Mouse (Mus musculus) forebrain, embryonic 12.5 days (tissue): ENCODE results near the gene Plbd1. TPM values are rescaled to one million over a fixed set of nuclear protein-coding genes. Genes with fewer than 3 reads are reported as not detected.

Experiments used
- ATAC-seq: fragments of 200-750 bp; cut with Nextera tagmentation; 2 replicates; pipeline ENCODE4 v1.8.0; 2017; ENCODE audit warnings: moderate TSS enrichment; ENCODE audit not compliant: low FRiP score
- H3K27ac ChIP-seq: fragments of 300-500 bp; sonication (generic); 2 replicates; pipeline ENCODE4 v1.5.1; 2016; ENCODE audit warnings: mild to moderate bottlenecking
- H3K27me3 ChIP-seq: fragments of 300-500 bp; sonication (generic); 2 replicates; pipeline ENCODE4 v1.6.1; 2016; ENCODE audit warnings: mild to moderate bottlenecking
- H3K36me3 ChIP-seq: fragments of 300-500 bp; sonication (generic); replicated peaks from 2 replicates; pipeline ENCODE4 v1.6.1; 2016; ENCODE audit warnings: mild to moderate bottlenecking
- H3K4me1 ChIP-seq: fragments of 300-500 bp; sonication (generic); 2 replicates; pipeline ENCODE4 v1.6.1; 2016
- H3K4me2 ChIP-seq: fragments of 300-500 bp; sonication (generic); 2 replicates; pipeline ENCODE4 v1.6.1; 2016; ENCODE audit warnings: mild to moderate bottlenecking, moderate library complexity
- H3K4me3 ChIP-seq: fragments of 300-500 bp; sonication (generic); replicated peaks from 2 replicates; pipeline ENCODE4 v1.5.1; 2016; ENCODE audit warnings: mild to moderate bottlenecking
- H3K9ac ChIP-seq: fragments of 300-500 bp; sonication (generic); 2 replicates; pipeline ENCODE4 v1.6.1; 2016; ENCODE audit warnings: mild to moderate bottlenecking
- H3K9me3 ChIP-seq: fragments of 300-500 bp; sonication (generic); 2 replicates; pipeline ENCODE4 v1.6.1; 2016
- WGBS: fragments of 180-500 bp; shearing (Covaris S2); methylation state at CpG from one replicate; pipeline ENCODE4 v1.1.7; 2016; 5-methylcytosine and 5-hydroxymethylcytosine counted together
- polyA plus RNA-seq: library from polyadenylated mRNA; unstranded; fragments of >200 nt; fragmentation: Nextera tagmentation; extraction: Ambion mirVana; gene quantifications from 2 replicates; pipeline ENCODE4 v1.2.1, GENCODE M21; 2016

The Plbd1 gene
- polyA plus RNA-seq, 1 experiment from 2014 or later, result 1.0 TPM

DNA sequence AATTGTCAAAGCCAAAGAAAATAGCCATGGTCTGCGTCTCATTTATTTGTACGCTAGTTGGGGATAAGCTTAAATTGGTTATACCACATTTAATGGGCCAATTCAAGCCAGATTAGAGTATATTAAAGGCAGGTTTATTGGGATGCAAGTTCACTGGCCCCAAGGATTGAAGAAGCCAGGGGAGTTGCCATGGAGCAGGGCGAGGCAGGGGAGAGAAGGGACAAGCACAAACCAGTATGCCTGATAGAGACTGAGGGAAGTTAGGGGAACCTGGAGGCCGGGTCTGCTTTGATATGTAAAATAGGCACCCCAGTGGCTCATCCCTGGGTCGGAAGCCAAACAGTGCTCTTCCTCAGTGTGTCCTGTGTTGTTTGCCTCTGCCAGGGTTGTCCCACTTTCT lies 7.5 kb upstream of the Plbd1 start:
- no peak overlapping the region for H3K27ac ChIP-seq
- H3K9me3 ChIP-seq, result no peaks in the 10 kb centered on the region
- 0 out of 2 replicates have a peak, but pooled peaks cover 3% of the 10 kb centered on the region for H3K27me3 ChIP-seq
- H3K9ac ChIP-seq, result no peak overlapping the region
- no peaks in the 10 kb centered on the region for H3K36me3 ChIP-seq
- no peak overlapping the region for H3K4me3 ChIP-seq
- no peaks in the 10 kb centered on the region for H3K4me1 ChIP-seq
- H3K4me2 ChIP-seq, result no peak overlapping the region
- ATAC-seq, result no peak
- 41% methylated on average over 5 of the region's 5 CpGs for WGBS

DNA sequence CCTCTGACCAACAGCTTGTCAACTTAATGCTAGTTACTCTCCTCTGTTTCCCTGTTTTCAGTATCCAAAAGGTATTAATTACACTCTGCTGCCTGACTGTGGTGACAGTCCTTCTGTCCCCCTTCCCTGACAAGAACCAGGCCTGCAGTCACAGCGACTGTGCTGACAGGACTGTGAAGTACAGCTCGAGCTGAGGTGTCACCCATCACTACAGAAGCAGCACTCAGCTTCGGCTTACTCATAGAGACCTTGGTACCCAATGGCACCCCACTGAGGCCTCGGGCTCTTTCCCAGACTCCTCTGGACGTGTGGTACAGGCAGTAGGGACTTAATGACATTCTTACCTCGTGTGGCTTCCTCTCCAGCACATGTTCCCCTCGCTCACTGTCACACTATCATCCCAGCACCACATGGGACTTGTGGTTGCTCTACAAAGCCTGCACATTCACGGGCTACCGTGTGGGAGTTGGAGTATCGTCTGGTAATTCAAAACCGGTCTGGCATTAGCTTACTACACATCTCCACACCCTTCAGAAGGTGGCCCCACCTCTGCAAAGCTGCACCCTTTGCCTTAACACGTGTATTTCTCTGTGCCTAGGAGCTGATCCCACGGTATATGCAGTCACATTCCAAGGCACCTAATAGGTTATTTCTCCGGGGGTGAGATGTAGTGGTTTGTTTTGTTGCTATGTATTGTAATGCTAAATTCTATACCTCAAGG lies 6.7 kb upstream of the Plbd1 start:
- no peak overlapping the region for H3K9ac ChIP-seq
- H3K4me1 ChIP-seq, result no peaks in the 10 kb centered on the region
- no peak overlapping the region for H3K27ac ChIP-seq
- no peak overlapping the region for H3K4me3 ChIP-seq
- H3K27me3 ChIP-seq, result peaks cover 8% of the 10 kb centered on the region; the same call in 1 of the 2 replicates
- ATAC-seq, result no peak
- H3K9me3 ChIP-seq, result no peaks in the 10 kb centered on the region
- H3K36me3 ChIP-seq, result no peaks in the 10 kb centered on the region
- no peak overlapping the region for H3K4me2 ChIP-seq
- WGBS, result 67% methylated on average over 14 of the region's 14 CpGs

DNA sequence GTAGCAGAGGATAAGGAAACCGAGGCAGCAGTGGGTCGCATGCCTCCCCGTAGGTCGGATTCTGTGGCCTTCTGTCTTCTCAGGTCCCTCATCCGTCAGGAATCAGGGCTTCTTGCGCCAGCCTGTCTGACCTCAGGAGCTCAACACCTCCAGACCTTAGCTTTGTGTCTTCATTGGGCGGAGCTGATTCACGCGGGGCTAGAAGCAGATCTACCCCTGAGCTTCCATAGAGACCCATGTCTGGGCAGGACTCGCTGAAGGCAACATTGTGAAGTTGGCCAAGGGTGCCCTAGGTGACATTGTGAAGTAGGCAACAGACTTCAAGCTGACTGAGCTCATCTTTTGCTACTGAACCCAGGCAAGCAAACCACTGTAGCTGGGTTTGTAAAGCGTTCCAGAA lies 335 bp upstream of the Plbd1 start:
- Histone ChIP-seq H3K4me1 (peaks cover 7% of the 10 kb centered on the region), H3K36me3 (no peaks in the 10 kb centered on the region), H3K4me3 (peak overlapping the region; percentile 36; the same call in 1 of the 2 replicates), H3K9ac (0 out of 2 replicates have a peak overlapping the region, but pooled peaks have one; percentile 29), H3K27ac (no peak overlapping the region), H3K27me3 (peaks cover 41% of the 10 kb centered on the region), H3K9me3 (no peaks in the 10 kb centered on the region), H3K4me2 (peak overlapping the region; percentile 63)
- WGBS, result 16% methylated on average over 11 of the region's 11 CpGs
- no peak for ATAC-seq

DNA sequence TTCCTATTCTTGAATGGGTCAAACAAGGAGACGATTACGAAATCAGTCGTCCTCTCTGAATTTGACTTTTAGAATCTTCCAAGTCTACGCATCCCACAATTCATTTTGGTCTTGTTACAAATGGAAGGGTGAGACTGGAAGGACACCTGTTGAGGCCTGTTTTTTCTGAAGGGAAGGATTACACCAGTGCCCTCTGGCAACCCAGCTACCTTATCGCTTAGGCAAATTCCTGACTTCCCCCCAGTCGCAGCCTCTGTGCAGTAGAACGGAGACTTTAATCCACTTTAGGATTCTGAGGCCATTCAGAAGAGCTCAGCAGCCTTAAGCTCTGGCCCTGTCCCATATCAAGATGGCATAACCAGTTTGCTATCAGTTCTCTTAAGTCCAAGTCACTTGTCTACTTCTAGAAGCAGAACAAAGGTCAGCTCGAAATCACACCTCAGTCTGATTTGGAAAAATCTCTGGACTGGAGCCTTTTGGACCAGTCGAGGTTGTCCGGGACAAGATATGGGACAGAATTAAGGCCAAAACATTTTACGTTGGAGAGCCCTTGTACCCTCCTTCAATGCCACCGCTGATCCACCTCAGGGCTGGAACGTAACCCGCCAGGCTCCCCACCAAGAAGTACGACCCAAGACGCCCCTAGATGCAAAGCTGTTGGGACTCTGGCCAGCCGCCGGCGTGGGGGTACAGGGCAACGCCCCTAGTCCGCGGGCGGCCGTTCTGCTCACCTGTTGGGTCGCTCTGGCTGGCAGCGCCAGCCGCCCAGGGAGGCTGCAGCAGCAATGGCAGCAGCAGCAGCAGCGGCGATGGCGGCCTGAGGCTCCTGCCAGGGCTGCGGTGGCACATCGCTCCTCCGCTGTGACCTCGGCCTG lies 660 bp downstream of the Plbd1 start:
- Histone ChIP-seq H3K27me3 (peaks cover 41% of the 10 kb centered on the region), H3K27ac (no peak overlapping the region), H3K36me3 (no peaks in the 10 kb centered on the region), H3K4me1 (peaks cover 7% of the 10 kb centered on the region), H3K9me3 (no peaks in the 10 kb centered on the region), H3K4me3 (peak overlapping the region; percentile 36), H3K9ac (peak overlapping the region; percentile 29; the same call in 1 of the 2 replicates), H3K4me2 (peak overlapping the region; percentile 63)
- WGBS, result 13% methylated on average over 34 of the region's 34 CpGs
- ATAC-seq, result no peak

DNA sequence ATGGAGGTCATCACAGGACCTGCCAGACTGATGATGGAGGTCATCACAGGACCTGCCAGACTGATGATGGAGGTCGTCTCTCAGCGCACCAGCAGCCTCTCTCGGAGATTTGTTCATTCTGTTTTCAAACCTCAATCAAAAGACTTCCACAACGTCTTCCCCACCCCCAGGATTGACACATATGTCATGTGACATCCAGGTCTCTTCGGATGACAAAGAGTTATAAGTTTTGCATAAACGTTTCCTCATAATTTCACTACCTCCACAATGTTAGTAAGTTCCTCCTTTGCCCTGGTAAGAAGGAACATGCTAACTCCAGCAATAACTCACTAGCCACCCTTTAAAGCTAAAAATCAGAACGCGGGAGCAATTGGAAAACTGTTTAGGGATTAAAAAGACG lies 2.5 kb downstream of the Plbd1 start:
- WGBS, result 94% methylated on average over 9 of the region's 9 CpGs
- Histone ChIP-seq H3K27me3 (peaks cover 38% of the 10 kb centered on the region), H3K9me3 (no peaks in the 10 kb centered on the region), H3K4me1 (peaks cover 7% of the 10 kb centered on the region), H3K27ac (no peak overlapping the region), H3K4me2 (no peak overlapping the region), H3K36me3 (no peaks in the 10 kb centered on the region), H3K4me3 (no peak overlapping the region), H3K9ac (no peak overlapping the region)
- ATAC-seq, result no peak

DNA sequence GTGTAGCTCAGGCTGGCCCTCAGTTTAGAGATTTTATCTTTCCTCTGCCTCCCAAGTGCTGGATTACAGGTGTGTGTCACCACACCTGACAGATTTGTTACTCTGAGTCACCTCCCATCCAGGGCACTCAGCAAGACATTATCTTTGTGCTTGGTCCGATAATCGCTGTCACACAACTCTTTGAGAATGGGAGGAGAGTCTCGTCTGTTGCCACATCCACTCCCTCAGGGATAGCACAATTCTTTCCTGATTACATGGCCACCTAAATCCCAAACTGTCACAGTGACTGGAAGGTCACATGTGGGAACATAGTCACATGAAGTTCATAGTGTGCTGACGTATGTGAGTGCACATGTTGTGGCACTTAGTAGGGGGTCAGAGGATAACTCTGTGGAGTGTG lies 3.4 kb downstream of the Plbd1 start:
- Histone ChIP-seq H3K9me3 (no peaks in the 10 kb centered on the region), H3K4me1 (peaks cover 7% of the 10 kb centered on the region), H3K27me3 (peaks cover 33% of the 10 kb centered on the region), H3K4me3 (no peak overlapping the region), H3K36me3 (no peaks in the 10 kb centered on the region), H3K9ac (no peak overlapping the region), H3K4me2 (no peak overlapping the region), H3K27ac (no peak overlapping the region)
- no peak for ATAC-seq
- 84% methylated on average over 4 of the region's 4 CpGs for WGBS

DNA sequence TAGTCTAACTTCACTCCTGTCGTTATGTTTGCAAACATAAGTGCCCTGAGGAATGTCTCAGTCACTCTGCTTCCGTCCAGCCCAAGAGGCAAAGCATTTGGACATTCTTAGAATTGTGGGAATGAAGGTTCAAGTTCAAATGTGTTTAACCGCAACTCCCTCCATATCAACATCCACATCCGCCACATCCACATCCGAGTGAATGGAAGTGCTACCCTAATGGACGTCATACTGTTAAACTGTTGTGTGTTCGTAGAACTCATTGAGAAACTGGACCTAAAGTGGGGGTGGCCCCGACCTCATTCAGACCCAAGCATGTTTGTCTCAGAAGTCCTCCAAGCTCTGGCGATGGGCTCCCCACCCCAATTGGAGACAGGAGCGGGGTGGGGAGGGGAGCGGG lies 5.9 kb downstream of the Plbd1 start:
- no peak overlapping the region for H3K4me3 ChIP-seq
- ATAC-seq, result no peak
- H3K27ac ChIP-seq, result no peak overlapping the region
- H3K27me3 ChIP-seq, result peaks cover 12% of the 10 kb centered on the region
- H3K4me1 ChIP-seq, result no peaks in the 10 kb centered on the region
- H3K4me2 ChIP-seq, result no peak overlapping the region
- H3K9me3 ChIP-seq, result no peaks in the 10 kb centered on the region
- 75% methylated on average over 11 of the region's 11 CpGs for WGBS
- no peaks in the 10 kb centered on the region for H3K36me3 ChIP-seq
- no peak overlapping the region for H3K9ac ChIP-seq

DNA sequence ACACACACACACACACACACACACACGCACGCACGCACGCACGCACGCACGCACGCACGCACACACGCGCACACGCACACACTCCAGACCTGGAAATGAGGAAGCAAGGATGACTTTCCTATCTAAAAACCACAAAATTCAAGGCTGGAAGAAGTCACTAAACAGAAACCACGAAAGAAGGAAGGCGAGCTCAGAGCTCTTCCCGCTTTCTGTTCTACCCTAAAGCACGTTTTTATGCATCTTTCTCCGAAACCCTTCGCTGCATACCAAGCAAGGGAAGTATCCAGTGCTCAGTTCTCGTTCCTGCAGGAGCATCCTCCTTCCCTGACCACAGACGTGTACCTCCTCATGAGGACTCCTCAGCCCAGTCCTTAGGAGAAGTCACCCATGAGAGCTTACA lies 7.3 kb downstream of the Plbd1 start:
- H3K4me3 ChIP-seq, result no peak overlapping the region
- H3K9me3 ChIP-seq, result no peaks in the 10 kb centered on the region
- H3K4me1 ChIP-seq, result no peaks in the 10 kb centered on the region
- H3K9ac ChIP-seq, result no peak overlapping the region
- H3K27me3 ChIP-seq, result no peaks in the 10 kb centered on the region
- ATAC-seq, result no peak
- no peak overlapping the region for H3K4me2 ChIP-seq
- no peaks in the 10 kb centered on the region for H3K36me3 ChIP-seq
- H3K27ac ChIP-seq, result no peak overlapping the region
- WGBS, result 88% methylated on average over 20 of the region's 20 CpGs

DNA sequence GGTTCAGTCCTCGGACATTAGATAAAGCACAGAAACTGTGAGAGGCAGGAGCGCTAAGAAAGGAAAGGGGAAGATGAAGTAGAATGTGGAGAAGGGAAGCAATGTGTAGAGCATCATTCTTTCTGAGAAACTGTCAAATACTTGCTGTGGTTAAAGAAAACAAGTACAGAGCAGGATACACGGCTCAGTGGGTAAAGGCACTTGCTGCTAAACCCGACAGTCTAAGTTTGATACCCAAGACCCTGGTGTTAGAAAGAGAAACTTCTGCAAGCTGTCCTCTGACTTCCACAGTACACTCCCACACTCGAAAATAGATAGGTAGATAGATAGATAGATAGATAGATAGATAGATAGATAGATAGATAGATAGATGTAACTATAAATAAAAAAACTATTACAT lies 8.4 kb downstream of the Plbd1 start:
- WGBS, result 72% methylated on average over 5 of the region's 5 CpGs
- Histone ChIP-seq H3K4me3 (no peak overlapping the region), H3K4me1 (no peaks in the 10 kb centered on the region), H3K27ac (no peak overlapping the region), H3K36me3 (no peaks in the 10 kb centered on the region), H3K9ac (no peak overlapping the region), H3K9me3 (no peaks in the 10 kb centered on the region), H3K4me2 (no peak overlapping the region), H3K27me3 (no peaks in the 10 kb centered on the region)
- ATAC-seq, result no peak

DNA sequence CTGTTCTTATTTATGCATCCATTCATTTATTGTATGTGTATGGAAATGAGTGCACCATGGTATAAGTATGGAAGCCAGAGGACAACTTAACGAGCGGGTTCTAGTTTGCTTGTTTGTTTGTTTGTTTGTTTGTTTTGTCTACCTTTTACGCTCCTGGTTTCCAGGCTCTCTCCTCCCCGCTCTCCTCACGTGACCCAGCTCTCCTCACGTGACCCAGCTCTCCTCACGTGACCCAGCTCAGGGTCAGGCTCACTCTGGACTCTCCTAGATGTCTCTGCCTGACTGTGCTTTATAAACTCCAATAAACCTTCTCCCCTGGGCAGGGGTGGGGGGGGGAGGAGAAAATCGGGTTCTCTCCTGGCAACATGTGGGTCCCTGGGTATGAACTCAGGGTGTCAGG lies 11.1 kb downstream of the Plbd1 start:
- H3K4me2 ChIP-seq, result no peak overlapping the region
- 87% methylated on average over 8 of the region's 8 CpGs for WGBS
- no peaks in the 10 kb centered on the region for H3K9me3 ChIP-seq
- no peak for ATAC-seq
- H3K4me1 ChIP-seq, result peaks cover 6% of the 10 kb centered on the region; the same call in 1 of the 2 replicates
- H3K27me3 ChIP-seq, result no peaks in the 10 kb centered on the region
- H3K4me3 ChIP-seq, result no peak overlapping the region
- H3K36me3 ChIP-seq, result no peaks in the 10 kb centered on the region
- H3K27ac ChIP-seq, result no peak overlapping the region
- no peak overlapping the region for H3K9ac ChIP-seq

DNA sequence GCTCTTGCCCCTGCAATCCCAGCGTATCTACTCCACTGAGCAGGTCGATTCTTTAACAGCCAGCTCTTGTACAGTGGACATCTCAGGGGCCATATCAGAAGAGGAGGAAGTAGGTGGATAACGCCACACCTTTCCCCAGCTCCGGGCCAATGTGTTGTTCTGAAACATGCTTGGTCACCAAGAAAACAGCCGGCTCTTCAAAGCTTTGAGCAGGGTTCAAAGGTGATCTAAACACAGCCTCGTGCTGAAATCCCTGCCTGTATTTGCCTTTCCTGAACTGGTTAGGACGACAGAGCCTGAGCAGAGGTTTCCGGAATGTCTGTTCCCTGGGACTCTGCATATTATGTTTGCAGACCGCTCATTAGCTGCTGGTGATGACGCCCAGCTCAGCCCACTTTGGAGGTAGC lies 14.3 kb downstream of the Plbd1 start:
- Histone ChIP-seq H3K4me3 (no peak overlapping the region), H3K27me3 (no peaks in the 10 kb centered on the region), H3K4me1 (peaks cover 6% of the 10 kb centered on the region; the same call in 1 of the 2 replicates), H3K27ac (no peak overlapping the region), H3K9ac (no peak overlapping the region), H3K9me3 (0 out of 2 replicates have a peak, but pooled peaks cover 3% of the 10 kb centered on the region), H3K36me3 (no peaks in the 10 kb centered on the region), H3K4me2 (no peak overlapping the region)
- ATAC-seq, result no peak
- 83% methylated on average over 10 of the region's 10 CpGs for WGBS

DNA sequence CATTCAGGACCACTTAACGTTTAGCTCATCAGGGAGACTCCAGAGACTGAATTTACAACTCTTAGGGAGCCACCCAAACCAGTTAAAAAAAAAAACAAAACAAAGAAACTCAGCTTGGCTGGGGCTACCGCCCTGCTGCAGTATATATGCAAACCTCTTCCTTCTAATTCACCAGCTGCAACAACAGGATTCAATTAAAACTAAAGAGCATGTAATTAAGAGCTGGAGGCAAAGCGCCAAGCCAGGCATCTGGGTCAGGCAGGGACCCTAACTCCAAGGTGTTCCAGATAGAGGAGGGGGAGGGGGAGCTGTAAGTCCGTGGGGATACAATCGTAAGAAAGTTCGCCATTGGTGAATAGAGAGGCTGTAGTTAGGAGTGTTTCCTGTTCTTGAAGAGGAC lies 15.5 kb downstream of the Plbd1 start:
- H3K4me2 ChIP-seq, result no peak overlapping the region
- ATAC-seq, result no peak

More for the DNA sequence above, 15.5 kb downstream of the Plbd1 start:
- H3K9me3 ChIP-seq, result 0 out of 2 replicates have a peak, but pooled peaks cover 3% of the 10 kb centered on the region
- no peaks in the 10 kb centered on the region for H3K36me3 ChIP-seq
- no peak overlapping the region for H3K4me3 ChIP-seq
- H3K27me3 ChIP-seq, result no peaks in the 10 kb centered on the region
- H3K4me1 ChIP-seq, result peaks cover 6% of the 10 kb centered on the region; the same call in 1 of the 2 replicates
- WGBS, result 31% methylated on average over 6 of the region's 6 CpGs
- H3K9ac ChIP-seq, result no peak overlapping the region
- no peak overlapping the region for H3K27ac ChIP-seq
